In genomic region chr17:25783086-25783485, GRCm38 (mm10) we compare ENCODE assay signal across 11 mouse cellular contexts. TPM values are rescaled to one million over a fixed set of nuclear protein-coding genes. Genes with fewer than 3 reads are reported as not detected.
DNase-seq lines count a peak whose midpoint lies in the region; ATAC-seq and TF ChIP-seq lines count a peak whose summit lies in the region.
"Had no signal": no experiment of that assay in that cellular context is flagged by ENCODE, and none has a peak within 500 bp of the region (broad histone marks: within the 10 kb centered on the region; RNA-seq: fewer than 3 reads in every experiment).

No protein-coding gene starts in this region.

- no peak overlapping the region for H3K4me2 ChIP-seq in hindbrain, embryonic 12.5 days (replicated peaks)
- H3K4me2 ChIP-seq in CH12.LX (ENCODE audit: insufficient read depth, low read depth, poor library complexity, severe bottlenecking) = no peak overlapping the region
- no peak overlapping the region for H3K4me2 ChIP-seq in heart, embryonic 16.5 days (ENCODE audit: low read depth, low read length)

- H3K9me3 ChIP-seq in hindbrain, embryonic 10.5 days = no peaks in the 10 kb centered on the region
- H3K9me3 ChIP-seq in hindbrain, embryonic 12.5 days (replicated peaks) = no peaks in the 10 kb centered on the region
- no peaks in the 10 kb centered on the region for H3K9me3 ChIP-seq in CH12.LX (replicated peaks; ENCODE audit: low read length)
- no peaks in the 10 kb centered on the region for H3K9me3 ChIP-seq in heart, embryonic 16.5 days (replicated peaks; ENCODE audit: control insufficient read depth, low read length)
- H3K9me3 ChIP-seq: G1E; limb, embryonic 12.5 days had no signal

- TF ChIP-seq RAD21 in CH12.LX (IDR thresholded peaks at IDR 0.05; ENCODE audit: low read depth, low read length) = no peak

- in situ Hi-C loops in CH12.LX (cut with MboI; ENCODE audit: low pct_ligation_motif_present, low pct_unique_long_range_greater_than_20kb, low sequenced_read_pairs) = no loop called here

- TF ChIP-seq CTCF in CH12.LX (conservative IDR thresholded peaks at IDR 0.05 in 1 of 2, IDR thresholded peaks at IDR 0.05 in 1 of 2; ENCODE audit: low read depth in 2 of 2, low read length in 2 of 2) = no peak
- TF ChIP-seq CTCF in lung, adult 2 months (IDR thresholded peaks at IDR 0.05; ENCODE audit: insufficient read depth, low read length) = no peak

- H3K79me2 ChIP-seq in CH12.LX (replicated peaks; ENCODE audit: control insufficient read depth, extremely low read depth, insufficient read depth, poor library complexity, severe bottlenecking) = no peaks in the 10 kb centered on the region

- no peaks in the 10 kb centered on the region for H3K27me3 ChIP-seq in hindbrain, embryonic 10.5 days (ENCODE audit: insufficient read depth, poor library complexity, severe bottlenecking)
- no peaks in the 10 kb centered on the region for H3K27me3 ChIP-seq in hindbrain, embryonic 12.5 days
- no peaks in the 10 kb centered on the region for H3K27me3 ChIP-seq in CH12.LX (replicated peaks)
- no peaks in the 10 kb centered on the region for H3K27me3 ChIP-seq in heart, embryonic 16.5 days (ENCODE audit: control insufficient read depth, insufficient read depth, low read length)
- H3K27me3 ChIP-seq: limb, embryonic 12.5 days had no signal

- H3K4me3 ChIP-seq in hindbrain, embryonic 10.5 days = peak overlapping the region; percentile 5; the same call in 1 of the 2 replicates
- no peak overlapping the region for H3K4me3 ChIP-seq in hindbrain, embryonic 12.5 days
- no peak overlapping the region for H3K4me3 ChIP-seq in CH12.LX (replicated peaks in 1 of 3; ENCODE audit: low read depth in 2 of 3, low read length in 2 of 3, poor library complexity in 1 of 3)
- no peak overlapping the region for H3K4me3 ChIP-seq in heart, embryonic 16.5 days (ENCODE audit: low read length)
- no peak overlapping the region for H3K4me3 ChIP-seq in lung, adult 2 months (replicated peaks; ENCODE audit: extremely low read depth, low read depth, low read length)

- TF ChIP-seq POLR2A in CH12.LX (IDR thresholded peaks at IDR 0.05; ENCODE audit: low read depth, low read length) = no peak
- no peak for TF ChIP-seq POLR2A in lung, adult 2 months (IDR thresholded peaks at IDR 0.05; ENCODE audit: borderline replicate concordance, extremely low read depth, low read depth, low read length)

- DNase-seq in hindbrain, embryonic 10.5 days (ENCODE audit: low spot score) = no peak
- DNase-seq in CH12.LX (ENCODE audit: extremely low read depth) = no peak
- peak; percentile 87 for DNase-seq in adrenal gland, postnatal 14 days
- DNase-seq in spleen, postnatal 14 days (ENCODE audit: low spot score in 2 of 2) = no peak
- no peak for DNase-seq in lung, adult 2 months

- WGBS in hindbrain, embryonic 10.5 days = 87% methylated on average over 7 of the region's 7 CpGs
- WGBS in hindbrain, embryonic 12.5 days = 80% methylated on average over 7 of the region's 7 CpGs
- 54% methylated on average over 7 of the region's 7 CpGs for WGBS in heart, embryonic 16.5 days
- 63% methylated on average over 7 of the region's 7 CpGs for WGBS in lung, adult 2 months

- no peak for ATAC-seq in hindbrain, embryonic 12.5 days (ENCODE audit: low FRiP score)
- no peak; the same call in 1 of the 2 replicates for ATAC-seq in heart, embryonic 16.5 days (replicated peaks; ENCODE audit: extremely low read depth, insufficient read depth, low FRiP score)

- H3K27ac ChIP-seq in hindbrain, embryonic 10.5 days = no peak overlapping the region
- no peak overlapping the region for H3K27ac ChIP-seq in hindbrain, embryonic 12.5 days
- no peak overlapping the region for H3K27ac ChIP-seq in CH12.LX (ENCODE audit: insufficient read depth, low read depth)
- peak overlapping the region; percentile 70 for H3K27ac ChIP-seq in heart, embryonic 16.5 days (ENCODE audit: low read length)
- H3K27ac ChIP-seq: macrophage had no signal

- dilution Hi-C loops in CH12.LX (cut with MboI; ENCODE audit: extremely low pct_ligation_motif_present, extremely low pct_unique_long_range_greater_than_20kb, low sequenced_read_pairs) = no loop called here

- H3K36me3 ChIP-seq in hindbrain, embryonic 10.5 days = peaks cover 66% of the 10 kb centered on the region
- H3K36me3 ChIP-seq in hindbrain, embryonic 12.5 days = peaks cover 66% of the 10 kb centered on the region
- H3K36me3 ChIP-seq in CH12.LX (replicated peaks in 1 of 2; ENCODE audit: control insufficient read depth in 1 of 2, insufficient read depth in 1 of 2, low read length in 1 of 2) = peaks cover 66 to 83% of the 10 kb centered on the region in 2 experiments
- H3K36me3 ChIP-seq in heart, embryonic 16.5 days (ENCODE audit: control insufficient read depth, insufficient read depth) = peaks cover 30% of the 10 kb centered on the region

- no peak overlapping the region; the same call in 1 of the 2 replicates for H3K9ac ChIP-seq in hindbrain, embryonic 12.5 days
- no peak overlapping the region for H3K9ac ChIP-seq in CH12.LX (ENCODE audit: insufficient read depth, low read depth)
- 0 out of 2 replicates have a peak overlapping the region, but pooled peaks have one; percentile 4 for H3K9ac ChIP-seq in heart, embryonic 16.5 days (ENCODE audit: low read length)

- no peak for TF ChIP-seq EP300 in CH12.LX (IDR thresholded peaks at IDR 0.05; ENCODE audit: low read length)

- peaks cover 39% of the 10 kb centered on the region for H3K4me1 ChIP-seq in hindbrain, embryonic 10.5 days (replicated peaks)
- H3K4me1 ChIP-seq in hindbrain, embryonic 12.5 days = peaks cover 23% of the 10 kb centered on the region
- H3K4me1 ChIP-seq in CH12.LX (ENCODE audit: control insufficient read depth in 1 of 2, insufficient read depth in 2 of 2) = peaks cover 11 to 16% of the 10 kb centered on the region in 2 experiments
- H3K4me1 ChIP-seq in heart, embryonic 16.5 days (ENCODE audit: control insufficient read depth, insufficient read depth, low read length) = peaks cover 22% of the 10 kb centered on the region
- H3K4me1 ChIP-seq in lung, adult 2 months (ENCODE audit: control insufficient read depth, insufficient read depth, low read length) = 0 out of 2 replicates have a peak, but pooled peaks cover 5% of the 10 kb centered on the region

TF ChIP-seq in CH12.LX, 34 proteins besides CTCF, POLR2A, EP300 and RAD21:
- TF ChIP-seq CHD2 (IDR thresholded peaks at IDR 0.05; ENCODE audit: low read length) (no peak), ZMIZ1 (IDR thresholded peaks at IDR 0.05; ENCODE audit: low read depth, low read length) (0 out of 2 replicates have a peak, but pooled peaks have one; percentile 18)

RNA-seq across cellular contexts. Expression of gene Haghl, which starts 2.4 kb away (rescaled TPM):
- polyA plus RNA-seq in hindbrain, embryonic 10.5 days (2016; fragmentation: Nextera tagmentation; extraction: Ambion mirVana) = 68.1 and 88.5 TPM in 2 replicates
- polyA plus RNA-seq in hindbrain, embryonic 12.5 days (2016; fragmentation: Nextera tagmentation; extraction: Ambion mirVana) = 98.4 and 105 TPM in 2 replicates
- total RNA-seq in CH12.LX (2012; rRNA removed) = 14.5 and 16.0 TPM in 2 replicates
- 7.3 and 7.4 TPM in 2 replicates for total RNA-seq in CH12.LX (2014; rRNA removed)
- polyA plus RNA-seq in CH12.LX (2012; ENCODE audit: insufficient read length, low read depth) = 7.4 and 7.8 TPM in 2 replicates
- 21.8 and 27.2 TPM in 2 replicates for total RNA-seq in adrenal gland, postnatal 14 days (2021)
- polyA plus RNA-seq in heart, embryonic 16.5 days (2015; fragmentation: Nextera tagmentation; extraction: Ambion mirVana) = 51.4 and 55.2 TPM in 2 replicates
- polyA plus RNA-seq in lung, adult 2 months (2012; rRNA removed) = 48.9 and 56.2 TPM in 2 replicates

RNA-seq across cellular contexts. Expression of gene Ccdc78, which starts 3.3 kb away (rescaled TPM):
- polyA plus RNA-seq in hindbrain, embryonic 10.5 days (2016; fragmentation: Nextera tagmentation; extraction: Ambion mirVana) = 0.95 and 1.2 TPM in 2 replicates
- 0.40 and 0.63 TPM in 2 replicates for polyA plus RNA-seq in hindbrain, embryonic 12.5 days (2016; fragmentation: Nextera tagmentation; extraction: Ambion mirVana)
- total RNA-seq in CH12.LX (2012; rRNA removed) (0.13 and 0.25 TPM in 2 replicates), CH12.LX (2014; rRNA removed) (0.13 TPM in 1 of 2 replicates, not detected in the other)
- polyA plus RNA-seq in CH12.LX (2012; ENCODE audit: insufficient read length, low read depth) = 0.40 and 0.49 TPM in 2 replicates
- total RNA-seq in adrenal gland, postnatal 14 days (2021) = not detected in 2 replicates
- 0.53 and 0.80 TPM in 2 replicates for polyA plus RNA-seq in heart, embryonic 16.5 days (2015; fragmentation: Nextera tagmentation; extraction: Ambion mirVana)
- 14.0 and 15.6 TPM in 2 replicates for polyA plus RNA-seq in lung, adult 2 months (2012; rRNA removed)
- total RNA-seq: hematopoietic stem cell, adult 5-6 weeks had no signal
- polyA plus RNA-seq: macrophage had no signal

RNA-seq across cellular contexts. Expression of gene Narfl, which starts 9.5 kb away (rescaled TPM):
- 25.3 and 25.7 TPM in 2 replicates for polyA plus RNA-seq in hindbrain, embryonic 10.5 days (2016; fragmentation: Nextera tagmentation; extraction: Ambion mirVana)
- 25.1 and 26.8 TPM in 2 replicates for polyA plus RNA-seq in hindbrain, embryonic 12.5 days (2016; fragmentation: Nextera tagmentation; extraction: Ambion mirVana)
- total RNA-seq in CH12.LX (2012; rRNA removed) (22.0 and 23.4 TPM in 2 replicates), CH12.LX (2014; rRNA removed) (16.5 and 17.0 TPM in 2 replicates)
- polyA plus RNA-seq in CH12.LX (2012; ENCODE audit: insufficient read length, low read depth) = 12.1 and 13.3 TPM in 2 replicates
- 30.6 and 35.3 TPM in 2 replicates for total RNA-seq in adrenal gland, postnatal 14 days (2021)
- 38.3 and 39.7 TPM in 2 replicates for polyA plus RNA-seq in heart, embryonic 16.5 days (2015; fragmentation: Nextera tagmentation; extraction: Ambion mirVana)
- polyA plus RNA-seq in lung, adult 2 months (2012; rRNA removed) = 13.1 and 20.1 TPM in 2 replicates

RNA-seq across cellular contexts. Expression of gene Fam173a, which starts 9.6 kb away (rescaled TPM):
- 68.1 and 76.0 TPM in 2 replicates for polyA plus RNA-seq in hindbrain, embryonic 10.5 days (2016; fragmentation: Nextera tagmentation; extraction: Ambion mirVana)
- polyA plus RNA-seq in hindbrain, embryonic 12.5 days (2016; fragmentation: Nextera tagmentation; extraction: Ambion mirVana) = 69.7 and 76.0 TPM in 2 replicates
- total RNA-seq in CH12.LX (2012; rRNA removed) (55.0 and 68.3 TPM in 2 replicates), CH12.LX (2014; rRNA removed) (21.9 and 25.5 TPM in 2 replicates)
- polyA plus RNA-seq in CH12.LX (2012; ENCODE audit: insufficient read length, low read depth) = 25.5 and 27.8 TPM in 2 replicates
- total RNA-seq in adrenal gland, postnatal 14 days (2021) = 55.4 and 60.2 TPM in 2 replicates
- 65.1 and 68.9 TPM in 2 replicates for polyA plus RNA-seq in heart, embryonic 16.5 days (2015; fragmentation: Nextera tagmentation; extraction: Ambion mirVana)
- polyA plus RNA-seq in lung, adult 2 months (2012; rRNA removed) = 114 and 128 TPM in 2 replicates

RNA-seq across cellular contexts. Expression of gene AC134908.4, which starts 12.4 kb away (rescaled TPM):
- 3.4 and 4.5 TPM in 2 replicates for polyA plus RNA-seq in hindbrain, embryonic 10.5 days (2016; fragmentation: Nextera tagmentation; extraction: Ambion mirVana)
- polyA plus RNA-seq in hindbrain, embryonic 12.5 days (2016; fragmentation: Nextera tagmentation; extraction: Ambion mirVana) = 0.98 TPM in 1 of 2 replicates, not detected in the other
- total RNA-seq in CH12.LX (2012; rRNA removed) = not detected in 2 replicates
- not detected in 2 replicates for total RNA-seq in CH12.LX (2014; rRNA removed)
- polyA plus RNA-seq in CH12.LX (2012; ENCODE audit: insufficient read length, low read depth) = not detected in 2 replicates
- not detected in 2 replicates for total RNA-seq in adrenal gland, postnatal 14 days (2021)
- 0.26 and 0.54 TPM in 2 replicates for polyA plus RNA-seq in heart, embryonic 16.5 days (2015; fragmentation: Nextera tagmentation; extraction: Ambion mirVana)
- polyA plus RNA-seq in lung, adult 2 months (2012; rRNA removed) = 0.41 TPM in 1 of 2 replicates, not detected in the other
- total RNA-seq: G1E; hematopoietic stem cell, adult 5-6 weeks had no signal
- polyA plus RNA-seq: G1E; limb, embryonic 12.5 days; macrophage had no signal
